Mouse (Mus musculus) C2C12 (cell line): ENCODE results near the gene Cxcl9.

Experiments
- CEBPB ChIP-seq: IDR thresholded peaks from one replicate; pipeline ENCODE4 v1.6.1; 2011; ENCODE audit warnings: low read depth, mild to moderate bottlenecking, control low read depth, moderate library complexity
- CTCF ChIP-seq: IDR thresholded peaks from one replicate; pipeline ENCODE4 v1.5.1; 2011; ENCODE audit not compliant: control insufficient read depth, insufficient read depth, insufficient read length
- FOSL1 ChIP-seq: IDR thresholded peaks from one replicate; pipeline ENCODE4 v1.8.0; 2011; ENCODE audit warnings: mild to moderate bottlenecking, low read length; ENCODE audit not compliant: poor library complexity, insufficient read depth, severe bottlenecking
- MAX ChIP-seq: IDR thresholded peaks from one replicate; pipeline ENCODE4 v1.6.1; 2011; ENCODE audit warnings: mild to moderate bottlenecking, control low read depth
- MYOD1 ChIP-seq: IDR thresholded peaks from one replicate; pipeline ENCODE4 v1.6.1; 2011; ENCODE audit warnings: low read depth; ENCODE audit not compliant: control insufficient read depth, insufficient read length
- MYOG ChIP-seq: IDR thresholded peaks from one replicate; pipeline ENCODE4 v1.6.1; 2011; ENCODE audit not compliant: control insufficient read depth, insufficient read length; ENCODE audit errors: extremely low read depth
- USF1 ChIP-seq: IDR thresholded peaks from one replicate; pipeline ENCODE4 v1.6.1; 2011; ENCODE audit warnings: low read depth, mild to moderate bottlenecking, control low read depth, moderate library complexity

- TF ChIP-seq MAX (no peak), CTCF (no peak), CEBPB (no peak), MYOG (no peak), USF1 (no peak), MYOD1 (no peak), FOSL1 (no peak)
Measured at GRCm38 (mm10) chr5:92366565-92366964, 38.7 kb upstream of the Cxcl9 start.
